ENCODE assay signal across 8 mouse cellular contexts in genomic region chr2:32877303-32877702, GRCm38 (mm10). TPM values are rescaled to one million over a fixed set of nuclear protein-coding genes. Genes with fewer than 3 reads are reported as not detected.
DNase-seq lines count a peak whose midpoint lies in the region; ATAC-seq and TF ChIP-seq lines count a peak whose summit lies in the region.
"Had no signal": no experiment of that assay in that cellular context is flagged by ENCODE, and none has a peak within 500 bp of the region (broad histone marks: within the 10 kb centered on the region; RNA-seq: fewer than 3 reads in every experiment).

No protein-coding gene starts in this region.

- TF ChIP-seq POLR2A in testis, adult 2 months (IDR thresholded peaks at IDR 0.05; ENCODE audit: control insufficient read depth, low read depth, low read length): no peak

- whole genome bisulfite sequencing in heart, postnatal 0 days: 12% methylated on average over 5 of the region's 5 CpGs
- 19% methylated on average over 5 of the region's 5 CpGs for WGBS in liver, embryonic 16.5 days (ENCODE audit: insufficient replicate concordance)

- ATAC-seq in heart, postnatal 0 days (ENCODE audit: insufficient read depth, low read depth): no peak
- ATAC-seq in liver, embryonic 16.5 days (ENCODE audit: low read depth): no peak

- peak overlapping the region; percentile 12 for H3K27ac ChIP-seq in testis, adult 2 months (ENCODE audit: control insufficient read depth, insufficient read depth, low read depth, low read length)
- peak overlapping the region; percentile 93 for H3K27ac ChIP-seq in heart, postnatal 0 days (ENCODE audit: low read depth)
- H3K27ac ChIP-seq in liver, embryonic 16.5 days (ENCODE audit: low read length): no peak overlapping the region

- TF ChIP-seq EP300 in heart, postnatal 0 days (IDR thresholded peaks at IDR 0.05; ENCODE audit: low read depth): no peak

- H3K9me3 ChIP-seq in heart, postnatal 0 days (replicated peaks; ENCODE audit: control insufficient read depth, low read length): no peaks in the 10 kb centered on the region
- no peaks in the 10 kb centered on the region for H3K9me3 ChIP-seq in liver, embryonic 16.5 days (replicated peaks; ENCODE audit: control insufficient read depth, low read length)

- peak overlapping the region; percentile 92 for H3K4me2 ChIP-seq in heart, postnatal 0 days (ENCODE audit: low read depth, low read length)
- H3K4me2 ChIP-seq in liver, embryonic 16.5 days (ENCODE audit: low read depth, low read length): peak overlapping the region; percentile 86

- peak overlapping the region; percentile 85 for H3K9ac ChIP-seq in heart, postnatal 0 days (replicated peaks; ENCODE audit: low read depth, low read length)
- H3K9ac ChIP-seq in liver, embryonic 16.5 days (ENCODE audit: low read depth, low read length): peak overlapping the region; percentile 65; the same call in 1 of the 2 replicates

- H3K27me3 ChIP-seq in testis, adult 2 months (ENCODE audit: control insufficient read depth, insufficient read depth, low read length): no peaks in the 10 kb centered on the region; the same call in 1 of the 2 replicates
- no peaks in the 10 kb centered on the region for H3K27me3 ChIP-seq in heart, postnatal 0 days (ENCODE audit: control insufficient read depth, insufficient read depth, low read length)
- peaks cover 3% of the 10 kb centered on the region for H3K27me3 ChIP-seq in liver, embryonic 16.5 days (ENCODE audit: control insufficient read depth, insufficient read depth, low read depth, low read length)

- no peaks in the 10 kb centered on the region for H3K36me3 ChIP-seq in testis, adult 2 months (ENCODE audit: control insufficient read depth, insufficient read depth, low read length)
- H3K36me3 ChIP-seq in heart, postnatal 0 days (replicated peaks; ENCODE audit: control insufficient read depth, insufficient read depth, low read length): no peaks in the 10 kb centered on the region; the same call in 1 of the 2 replicates
- H3K36me3 ChIP-seq in liver, embryonic 16.5 days (ENCODE audit: control insufficient read depth, insufficient read depth): no peaks in the 10 kb centered on the region

- no peak for DNase-seq in testis, postnatal 10 days (ENCODE audit: low spot score)
- no peak for DNase-seq in heart, postnatal 0 days (ENCODE audit: low spot score)
- no peak for DNase-seq in adrenal gland, adult 2 months
- no peak for DNase-seq in adrenal gland, adult 8-10 months
- no peak for DNase-seq in embryo, embryonic 9.5 days (ENCODE audit: extremely low spot score)
- DNase-seq: adrenal gland, postnatal 25 days had no signal

- H3K4me3 ChIP-seq in testis, adult 2 months (ENCODE audit: control insufficient read depth, low read depth, low read length): peak overlapping the region; percentile 86
- peak overlapping the region; percentile 74 for H3K4me3 ChIP-seq in heart, postnatal 0 days (ENCODE audit: low read depth, low read length)
- H3K4me3 ChIP-seq in liver, embryonic 16.5 days (ENCODE audit: low read depth, low read length): peak overlapping the region; percentile 68

- no peak for TF ChIP-seq CTCF in testis, adult 2 months (IDR thresholded peaks at IDR 0.05; ENCODE audit: control insufficient read depth, insufficient read depth, insufficient replicate concordance, low read depth, low read length)
- TF ChIP-seq CTCF in heart, postnatal 0 days (IDR thresholded peaks at IDR 0.05; ENCODE audit: low read depth): no peak

- H3K4me1 ChIP-seq in testis, adult 2 months (ENCODE audit: control insufficient read depth, insufficient read depth, low read length): peaks cover 20% of the 10 kb centered on the region
- H3K4me1 ChIP-seq in heart, postnatal 0 days (ENCODE audit: control insufficient read depth, insufficient read depth): peaks cover 53% of the 10 kb centered on the region
- H3K4me1 ChIP-seq in liver, embryonic 16.5 days (ENCODE audit: control insufficient read depth, low read depth, low read length): peaks cover 43% of the 10 kb centered on the region

RNA-seq across cellular contexts. Expression of gene Fam129b, which starts 1.4 kb away (rescaled TPM):
- polyA plus RNA-seq in testis, adult 2 months (2012; rRNA removed): 2.0 and 3.1 TPM in 2 replicates
- 59.6 and 60.1 TPM in 2 replicates for total RNA-seq in heart, postnatal 0 days (2014; rRNA removed; ENCODE audit: low replicate concordance)
- polyA plus RNA-seq in heart, postnatal 0 days (2015; fragmentation: Nextera tagmentation; extraction: Ambion mirVana): 25.2 and 25.3 TPM in 2 replicates
- 9.4 and 11.9 TPM in 2 replicates for polyA plus RNA-seq in liver, embryonic 16.5 days (2015; fragmentation: Nextera tagmentation; extraction: Ambion mirVana)
- total RNA-seq in adrenal gland, adult 2 months (2021): 10 to 100 TPM; 14.8 to 27.4 TPM
- 20.1 and 21.6 TPM in 2 replicates for polyA plus RNA-seq in adrenal gland, adult 2 months (2012; rRNA removed)
- 10 to 100 TPM; 18.7 to 35.3 (median 29.3) TPM for total RNA-seq in adrenal gland, adult 8-10 months (2022)

RNA-seq across cellular contexts. Expression of gene Stxbp1, which starts 30.3 kb away (rescaled TPM):
- 12.9 and 15.2 TPM in 2 replicates for polyA plus RNA-seq in testis, adult 2 months (2012; rRNA removed)
- 12.6 and 46.0 TPM in 2 replicates for total RNA-seq in heart, postnatal 0 days (2014; rRNA removed; ENCODE audit: low replicate concordance)
- polyA plus RNA-seq in heart, postnatal 0 days (2015; fragmentation: Nextera tagmentation; extraction: Ambion mirVana): 20.9 and 23.5 TPM in 2 replicates
- 2.6 and 2.9 TPM in 2 replicates for polyA plus RNA-seq in liver, embryonic 16.5 days (2015; fragmentation: Nextera tagmentation; extraction: Ambion mirVana)
- 10 to 100 TPM; 19.3 to 29.5 TPM for total RNA-seq in adrenal gland, adult 2 months (2021)
- 8.0 and 8.1 TPM in 2 replicates for polyA plus RNA-seq in adrenal gland, adult 2 months (2012; rRNA removed)
- 10 to 100 TPM; 23.8 to 50.5 (median 37.5) TPM for total RNA-seq in adrenal gland, adult 8-10 months (2022)
